Mouse (Mus musculus) forebrain, embryonic 12.5 days (tissue): ENCODE measurements around the gene Cabp1. TPM values are rescaled to one million over a fixed set of nuclear protein-coding genes. Genes with fewer than 3 reads are reported as not detected.
A peak's percentile ranks its signal among the peaks of the same experiment; 100 is the strongest.

Experiments
- ATAC-seq: fragments of 200-750 bp; cut with Nextera tagmentation; 2 replicates; pipeline ENCODE4 v1.8.0; 2017; ENCODE audit warnings: moderate TSS enrichment; ENCODE audit not compliant: low FRiP score
- H3K27ac ChIP-seq: fragments of 300-500 bp; sonication (generic); 2 replicates; pipeline ENCODE4 v1.5.1; 2016; ENCODE audit warnings: mild to moderate bottlenecking
- H3K27me3 ChIP-seq: fragments of 300-500 bp; sonication (generic); 2 replicates; pipeline ENCODE4 v1.6.1; 2016; ENCODE audit warnings: mild to moderate bottlenecking
- H3K36me3 ChIP-seq: fragments of 300-500 bp; sonication (generic); replicated peaks from 2 replicates; pipeline ENCODE4 v1.6.1; 2016; ENCODE audit warnings: mild to moderate bottlenecking
- H3K4me1 ChIP-seq: fragments of 300-500 bp; sonication (generic); 2 replicates; pipeline ENCODE4 v1.6.1; 2016
- H3K4me2 ChIP-seq: fragments of 300-500 bp; sonication (generic); 2 replicates; pipeline ENCODE4 v1.6.1; 2016; ENCODE audit warnings: mild to moderate bottlenecking, moderate library complexity
- H3K4me3 ChIP-seq: fragments of 300-500 bp; sonication (generic); replicated peaks from 2 replicates; pipeline ENCODE4 v1.5.1; 2016; ENCODE audit warnings: mild to moderate bottlenecking
- H3K9ac ChIP-seq: fragments of 300-500 bp; sonication (generic); 2 replicates; pipeline ENCODE4 v1.6.1; 2016; ENCODE audit warnings: mild to moderate bottlenecking
- H3K9me3 ChIP-seq: fragments of 300-500 bp; sonication (generic); 2 replicates; pipeline ENCODE4 v1.6.1; 2016
- WGBS: fragments of 180-500 bp; shearing (Covaris S2); methylation state at CpG from one replicate; pipeline ENCODE4 v1.1.7; 2016; 5-methylcytosine and 5-hydroxymethylcytosine counted together
- polyA plus RNA-seq: library from polyadenylated mRNA; unstranded; fragments of >200 nt; fragmentation: Nextera tagmentation; extraction: Ambion mirVana; gene quantifications from 2 replicates; pipeline ENCODE4 v1.2.1, GENCODE M21; 2016

Cabp1 gene
- polyA plus RNA-seq, 1 experiment from 2014 or later = 6.1 TPM

DNA sequence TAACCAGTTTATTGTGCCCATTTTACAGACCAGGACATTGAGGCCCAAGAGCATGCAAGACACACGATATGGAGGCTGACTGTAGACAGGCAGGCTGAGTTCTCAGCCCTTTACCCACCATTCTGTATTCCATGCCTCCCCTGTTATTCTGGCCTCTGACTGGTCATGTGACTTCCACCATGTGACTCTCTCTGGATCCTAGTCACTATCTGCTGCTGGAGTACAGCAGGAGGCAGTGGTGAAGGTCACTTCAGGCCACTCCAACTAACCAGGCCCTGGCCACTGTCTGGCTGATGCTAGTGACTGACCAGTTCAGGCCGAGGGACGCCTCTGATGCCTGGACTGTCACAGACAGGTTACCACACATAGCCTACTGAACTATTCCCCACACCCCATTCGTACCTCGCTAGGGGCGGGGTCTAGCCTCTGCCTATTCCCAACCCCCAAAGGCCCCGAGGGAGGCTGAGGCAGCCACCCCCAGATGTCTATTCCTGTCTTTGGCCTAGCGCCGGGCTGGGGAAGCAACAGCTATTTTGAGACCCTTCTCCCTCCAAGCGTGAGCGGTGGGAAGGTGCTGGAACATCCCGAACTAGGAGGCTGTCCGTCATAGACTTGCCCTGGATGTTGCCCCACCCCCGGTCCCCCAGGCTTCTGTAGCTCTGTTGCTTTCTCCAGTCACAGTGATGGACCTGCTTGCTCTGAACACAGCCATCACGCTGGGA lies 36.8 kb upstream of the Cabp1 start:
- peaks cover 15% of the 10 kb centered on the region for H3K4me1 ChIP-seq
- H3K9me3 ChIP-seq = no peaks in the 10 kb centered on the region
- H3K4me3 ChIP-seq = no peak overlapping the region
- H3K4me2 ChIP-seq = no peak overlapping the region
- no peak for ATAC-seq
- no peak overlapping the region for H3K9ac ChIP-seq
- H3K27me3 ChIP-seq = peaks cover 42% of the 10 kb centered on the region
- H3K27ac ChIP-seq = no peak overlapping the region
- no peaks in the 10 kb centered on the region for H3K36me3 ChIP-seq
- 54% methylated on average over 15 of the region's 15 CpGs for WGBS

DNA sequence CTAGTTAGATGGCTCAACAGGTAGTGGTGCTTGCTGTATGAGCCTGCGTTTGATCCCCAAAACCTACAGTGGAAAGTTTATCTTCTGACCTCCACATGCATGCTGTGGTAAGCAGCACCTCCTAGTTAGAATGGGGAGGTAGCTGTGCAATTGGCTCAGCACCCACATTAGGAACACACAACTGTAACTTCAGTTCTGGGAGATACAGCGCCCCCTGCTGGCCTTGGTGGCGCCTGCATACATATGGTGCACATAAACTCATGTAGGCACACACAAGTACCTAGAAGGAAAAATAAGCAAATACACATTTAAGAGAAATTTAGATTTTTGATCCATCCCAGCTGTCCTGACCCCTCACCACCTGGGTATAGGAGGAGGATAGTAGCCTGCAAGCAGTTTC lies 28.3 kb upstream of the Cabp1 start:
- H3K27ac ChIP-seq = no peak overlapping the region
- no peaks in the 10 kb centered on the region for H3K36me3 ChIP-seq
- peaks cover 5% of the 10 kb centered on the region; the same call in 1 of the 2 replicates for H3K4me1 ChIP-seq
- H3K9ac ChIP-seq = no peak overlapping the region
- no peak overlapping the region for H3K4me2 ChIP-seq
- H3K27me3 ChIP-seq = peaks cover 4% of the 10 kb centered on the region
- H3K9me3 ChIP-seq = no peaks in the 10 kb centered on the region
- H3K4me3 ChIP-seq = no peak overlapping the region
- WGBS = 83% methylated on average over 3 of the region's 3 CpGs
- no peak for ATAC-seq

GRCm38 (mm10) chr5:115220931-115221640 lies 26.9 kb upstream of the Cabp1 start:
- Histone ChIP-seq H3K27ac (no peak overlapping the region), H3K4me3 (no peak overlapping the region), H3K4me2 (no peak overlapping the region), H3K9me3 (no peaks in the 10 kb centered on the region), H3K27me3 (peaks cover 7% of the 10 kb centered on the region), H3K4me1 (peaks cover 5% of the 10 kb centered on the region), H3K36me3 (no peaks in the 10 kb centered on the region), H3K9ac (no peak overlapping the region)
- no peak for ATAC-seq
- WGBS = 48% methylated on average over 13 of the region's 13 CpGs

DNA sequence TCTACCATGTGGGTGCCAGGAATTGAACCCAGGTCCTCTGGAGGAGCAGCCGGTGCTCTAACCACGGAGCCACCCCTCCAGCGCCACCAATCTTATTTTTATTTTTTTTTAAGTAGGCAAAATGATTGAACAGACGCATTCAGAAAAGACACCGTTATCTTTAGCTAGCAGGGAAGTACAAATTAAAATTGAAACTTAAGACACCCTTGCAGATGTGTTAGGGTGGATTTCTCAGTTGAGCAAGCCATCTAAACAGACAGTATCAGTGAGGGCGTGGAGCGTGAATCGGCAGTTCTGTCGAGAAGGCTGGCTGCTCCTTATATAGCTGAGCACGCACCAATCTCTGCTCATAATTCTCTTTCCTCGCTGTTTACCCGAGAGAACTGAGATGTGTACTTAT lies 23.8 kb upstream of the Cabp1 start:
- Histone ChIP-seq H3K9ac (no peak overlapping the region), H3K9me3 (no peaks in the 10 kb centered on the region), H3K4me2 (no peak overlapping the region), H3K4me1 (peaks cover 15% of the 10 kb centered on the region), H3K27me3 (peaks cover 22% of the 10 kb centered on the region), H3K27ac (no peak overlapping the region), H3K36me3 (no peaks in the 10 kb centered on the region), H3K4me3 (no peak overlapping the region)
- WGBS = 93% methylated on average over 12 of the region's 12 CpGs
- ATAC-seq = no peak

DNA sequence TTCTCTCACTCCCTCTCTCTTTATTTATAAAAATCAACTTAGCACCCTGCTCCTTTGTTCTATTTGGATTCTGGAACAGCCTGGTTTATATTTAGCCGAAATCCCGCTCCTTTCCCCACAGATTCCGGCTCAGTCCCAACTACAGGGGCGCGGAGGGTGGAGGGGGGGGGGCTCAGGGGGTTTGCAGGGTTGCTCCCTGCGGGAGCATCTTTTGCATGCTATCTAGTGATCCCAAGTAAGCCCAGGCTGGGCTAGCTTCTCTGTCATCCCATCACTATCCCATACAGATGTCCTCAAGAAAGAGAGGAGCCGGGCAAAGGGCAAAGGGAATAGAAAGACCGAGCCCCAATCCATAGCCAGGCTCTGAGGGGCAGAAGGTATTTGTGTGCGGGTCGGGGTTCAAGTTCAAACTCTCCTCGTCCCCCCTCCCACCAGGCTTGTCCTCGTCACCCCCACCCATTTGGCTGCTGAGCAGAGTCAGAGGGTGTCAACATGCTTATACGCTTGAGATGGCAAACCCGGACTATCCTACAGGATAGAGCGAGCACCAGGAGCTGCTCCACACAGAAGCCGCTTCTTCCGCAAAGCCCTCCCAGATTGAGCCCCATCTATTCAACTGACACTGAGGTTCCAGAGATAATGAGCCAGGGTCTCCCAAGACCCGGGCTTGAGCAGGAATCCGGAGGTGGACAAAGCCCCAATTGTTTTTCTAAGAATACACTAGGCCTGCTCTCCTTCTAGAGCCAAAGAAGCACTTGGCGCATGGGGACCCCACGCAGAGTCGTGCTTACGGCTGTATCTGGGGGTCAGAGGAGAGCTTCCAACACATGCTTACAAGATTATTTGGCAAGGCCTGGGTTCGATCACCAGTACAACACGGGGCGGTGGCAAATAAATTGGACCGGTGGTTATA lies 21.3 kb upstream of the Cabp1 start:
- WGBS = 9% methylated on average over 27 of the region's 27 CpGs
- peak overlapping the region; percentile 61 for H3K9ac ChIP-seq
- peak; percentile 68 for ATAC-seq
- H3K36me3 ChIP-seq = no peaks in the 10 kb centered on the region
- H3K4me3 ChIP-seq = peak overlapping the region; percentile 43
- peak overlapping the region; percentile 67 for H3K4me2 ChIP-seq
- peaks cover 36% of the 10 kb centered on the region for H3K27me3 ChIP-seq
- no peak overlapping the region for H3K27ac ChIP-seq
- peaks cover 10% of the 10 kb centered on the region for H3K4me1 ChIP-seq
- no peaks in the 10 kb centered on the region for H3K9me3 ChIP-seq

- under 1% methylated on average over 17 of the region's 17 CpGs for WGBS
- Histone ChIP-seq H3K36me3 (no peaks in the 10 kb centered on the region), H3K9ac (peak overlapping the region; percentile 61), H3K4me3 (peak overlapping the region; percentile 43), H3K9me3 (no peaks in the 10 kb centered on the region), H3K27ac (peak overlapping the region; percentile 54; the same call in 1 of the 2 replicates), H3K4me1 (peaks cover 10% of the 10 kb centered on the region), H3K4me2 (peak overlapping the region; percentile 67), H3K27me3 (peaks cover 36% of the 10 kb centered on the region)
- ATAC-seq = peak; percentile 76
Measured at GRCm38 (mm10) chr5:115214864-115215263, 20.7 kb upstream of the Cabp1 start.

- Histone ChIP-seq H3K27me3 (peaks cover 33% of the 10 kb centered on the region), H3K9me3 (no peaks in the 10 kb centered on the region), H3K4me3 (no peak overlapping the region), H3K36me3 (no peaks in the 10 kb centered on the region), H3K27ac (no peak overlapping the region), H3K9ac (no peak overlapping the region), H3K4me2 (no peak overlapping the region), H3K4me1 (peaks cover 13% of the 10 kb centered on the region)
- no peak for ATAC-seq
- 68% methylated on average over 4 of the region's 4 CpGs for WGBS
Measured at GRCm38 (mm10) chr5:115212861-115213260, 18.7 kb upstream of the Cabp1 start.

DNA sequence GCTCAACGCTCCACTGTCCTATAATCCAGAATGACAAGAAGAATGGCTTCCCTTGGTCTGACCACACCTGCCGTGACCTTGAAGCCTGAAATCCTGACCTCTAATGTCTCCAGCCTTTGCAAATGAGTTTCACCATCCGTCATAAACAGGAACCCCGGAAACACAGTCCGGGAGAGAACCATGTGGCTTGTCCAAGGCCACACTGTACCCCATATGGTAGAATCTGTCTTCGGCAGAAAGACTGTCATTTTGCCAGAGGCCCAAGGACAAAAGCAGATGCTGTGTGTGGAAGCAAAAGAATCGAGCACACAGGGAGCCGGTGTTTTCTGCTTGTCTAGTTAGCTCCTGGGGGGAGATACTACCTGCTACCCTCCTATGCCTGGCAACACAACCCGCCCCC lies 18.3 kb upstream of the Cabp1 start:
- Histone ChIP-seq H3K4me2 (no peak overlapping the region), H3K9ac (no peak overlapping the region), H3K36me3 (no peaks in the 10 kb centered on the region), H3K27ac (0 out of 2 replicates have a peak overlapping the region, but pooled peaks have one; percentile 8), H3K4me3 (no peak overlapping the region), H3K4me1 (peaks cover 14% of the 10 kb centered on the region), H3K27me3 (peaks cover 31% of the 10 kb centered on the region), H3K9me3 (no peaks in the 10 kb centered on the region)
- WGBS = 87% methylated on average over 9 of the region's 9 CpGs
- ATAC-seq = no peak

DNA sequence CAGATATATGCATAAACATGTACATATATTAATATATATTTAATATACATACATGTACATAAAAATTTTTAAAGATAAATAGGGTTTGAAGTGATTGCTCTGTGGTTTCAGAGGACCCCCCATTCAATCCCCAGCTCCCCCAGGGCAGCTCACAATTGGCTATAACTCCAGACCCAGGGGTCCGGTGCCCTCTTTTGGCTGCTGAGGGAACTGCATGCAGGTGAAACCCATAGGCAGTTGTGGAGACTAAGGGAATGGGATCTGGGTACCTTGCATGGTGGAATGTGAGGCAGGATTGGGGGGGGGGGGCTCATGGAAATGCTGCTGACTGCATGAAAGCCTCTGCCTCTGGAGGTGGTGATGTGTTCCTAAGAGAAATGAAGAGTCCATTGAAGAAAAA lies 16.2 kb upstream of the Cabp1 start:
- no peak overlapping the region for H3K27ac ChIP-seq
- peaks cover 11% of the 10 kb centered on the region for H3K4me1 ChIP-seq
- peaks cover 25% of the 10 kb centered on the region for H3K27me3 ChIP-seq
- H3K4me2 ChIP-seq = no peak overlapping the region
- 9% methylated on average over 1 of the region's 1 CpGs for WGBS
- no peaks in the 10 kb centered on the region for H3K9me3 ChIP-seq
- H3K4me3 ChIP-seq = no peak overlapping the region
- no peak for ATAC-seq
- H3K9ac ChIP-seq = no peak overlapping the region
- H3K36me3 ChIP-seq = no peaks in the 10 kb centered on the region

- Histone ChIP-seq H3K36me3 (no peaks in the 10 kb centered on the region), H3K4me2 (no peak overlapping the region), H3K9ac (no peak overlapping the region), H3K4me1 (peaks cover 25% of the 10 kb centered on the region), H3K4me3 (no peak overlapping the region), H3K27ac (no peak overlapping the region), H3K9me3 (no peaks in the 10 kb centered on the region), H3K27me3 (peaks cover 22% of the 10 kb centered on the region)
- WGBS = 67% methylated on average over 5 of the region's 5 CpGs
- no peak for ATAC-seq
Measured at GRCm38 (mm10) chr5:115208601-115209000, 14.4 kb upstream of the Cabp1 start.

DNA sequence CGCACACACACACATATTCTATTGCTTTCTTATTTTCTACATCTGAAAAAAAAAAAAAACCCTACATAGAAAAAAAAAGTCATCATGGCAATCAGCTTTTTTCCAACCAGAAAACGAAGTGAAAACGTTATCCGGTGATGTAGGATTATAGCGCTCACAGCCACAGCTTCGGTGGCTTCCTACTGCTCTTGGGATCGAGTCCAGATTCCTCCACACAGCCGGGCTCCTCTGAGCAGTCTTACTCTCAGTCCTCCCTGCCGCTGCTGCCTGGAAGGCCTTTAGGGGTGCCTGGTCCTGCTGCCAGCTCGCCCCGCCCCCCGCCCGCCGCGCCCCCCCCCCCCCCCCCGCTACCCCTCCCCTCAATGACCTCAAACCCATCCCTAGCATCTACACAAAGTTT lies 13.7 kb upstream of the Cabp1 start:
- H3K27me3 ChIP-seq = peaks cover 22% of the 10 kb centered on the region
- no peak overlapping the region for H3K4me2 ChIP-seq
- peaks cover 25% of the 10 kb centered on the region for H3K4me1 ChIP-seq
- H3K9me3 ChIP-seq = no peaks in the 10 kb centered on the region
- WGBS = 17% methylated on average over 9 of the region's 16 CpGs
- no peak overlapping the region for H3K4me3 ChIP-seq
- H3K36me3 ChIP-seq = no peaks in the 10 kb centered on the region
- no peak for ATAC-seq
- no peak overlapping the region for H3K9ac ChIP-seq
- no peak overlapping the region for H3K27ac ChIP-seq

DNA sequence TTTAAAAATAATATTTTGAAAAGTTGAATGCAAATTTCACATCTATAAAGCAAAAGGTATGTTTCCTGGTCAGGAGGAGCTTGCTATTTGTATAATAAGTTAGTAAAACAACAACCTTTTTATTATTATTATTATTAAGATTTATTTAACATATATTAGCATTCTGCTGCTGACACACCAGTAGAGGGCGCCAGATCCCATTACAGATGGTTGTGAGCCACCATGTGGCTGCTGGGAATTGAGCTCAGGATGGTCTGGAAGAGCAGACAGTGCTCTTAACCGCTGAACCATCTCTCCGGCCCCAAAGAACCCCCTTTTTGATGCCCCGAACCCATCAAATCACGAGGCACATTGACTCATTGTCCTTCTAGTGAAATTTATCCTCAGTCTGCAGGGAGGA lies 13.1 kb upstream of the Cabp1 start:
- no peak overlapping the region for H3K9ac ChIP-seq
- H3K4me1 ChIP-seq = peaks cover 25% of the 10 kb centered on the region
- H3K27me3 ChIP-seq = peaks cover 16% of the 10 kb centered on the region
- H3K4me2 ChIP-seq = no peak overlapping the region
- no peak overlapping the region for H3K27ac ChIP-seq
- H3K36me3 ChIP-seq = no peaks in the 10 kb centered on the region
- WGBS = 56% methylated on average over 5 of the region's 5 CpGs
- H3K9me3 ChIP-seq = no peaks in the 10 kb centered on the region
- ATAC-seq = no peak
- H3K4me3 ChIP-seq = no peak overlapping the region
